Mouse (Mus musculus): ENCODE data around the gene Dmp1.

GRCm38 (mm10) chr5:104158332-104159052 is 43.9 kb upstream of the Dmp1 start:
- no peak for TF ChIP-seq CTCF (conservative IDR thresholded peaks at IDR 0.05; ENCODE audit: low read length)
- TF ChIP-seq NANOG (IDR thresholded peaks at IDR 0.05; ENCODE audit: borderline replicate concordance, low read length), result no peak

All from E14TG2a.4 (cell line).